Comparison of ENCODE assay signal across 17 mouse cellular contexts in genomic region chr5:142731916-142732315, GRCm38 (mm10). TPM values are rescaled to one million over a fixed set of nuclear protein-coding genes. Genes with fewer than 3 reads are reported as not detected.
A peak's percentile ranks its signal among the peaks of the same experiment; 100 is the strongest.
DNase-seq lines count a peak whose midpoint lies in the region.
"Had no signal": no experiment of that assay in that cellular context is flagged by ENCODE, and none has a peak within 500 bp of the region (broad histone marks: within the 10 kb centered on the region; RNA-seq: fewer than 3 reads in every experiment).

No protein-coding gene starts in this region.

- peak; percentile 71 for DNase-seq in adrenal gland, postnatal 10 days
- no peak for DNase-seq in adrenal gland, postnatal 4 days (ENCODE audit: low spot score in 2 of 2)
- peak; percentile 50 for DNase-seq in testis, postnatal 10 days (ENCODE audit: low spot score)
- no peak for DNase-seq in testis, postnatal 14 days (ENCODE audit: low spot score)
- DNase-seq in adrenal gland, postnatal 36 days = peak; percentile 66 to 70
- DNase-seq in kidney, adult 11 months = no peak
- DNase-seq: cerebellum, adult 11 months; cerebellum, adult 2 months; cerebellum, adult 9-11 months; cerebellum, postnatal 25 days; forebrain, postnatal 0 days; gastrocnemius, adult 2 months; gastrocnemius, postnatal 14 days; heart, adult 11 months had no signal

RNA-seq across cellular contexts. Expression of gene Slc29a4, which starts 39.6 kb away (rescaled TPM):
- total RNA-seq in adrenal gland, postnatal 10 days (2021) = 10 to 100 TPM; 17.2 to 24.0 TPM
- 10 to 100 TPM; 28.9 to 30.7 TPM for total RNA-seq in adrenal gland, postnatal 4 days (2021)
- total RNA-seq in adrenal gland, postnatal 36 days (2021) = 10 to 100 TPM; 14.4 to 22.8 TPM
- total RNA-seq: common myeloid progenitor, adult 5-6 weeks; gastrocnemius, adult 2 months; hematopoietic stem cell, adult 5-6 weeks; MEL had no signal

Comparison
In these comparisons a context has a peak if more than half of its experiments do, and no peak if none do; other contexts are left out.
1. DNase-seq: peak in adrenal gland, postnatal 10 days (single experiment), testis, postnatal 10 days (single experiment) and adrenal gland, postnatal 36 days (2 of 2); none in adrenal gland, postnatal 4 days (0 of 2), testis, postnatal 14 days (single experiment) and kidney, adult 11 months (single experiment).